Mouse (Mus musculus): Measurements from ENCODE around the gene Rfc4. TPM values are rescaled to one million over a fixed set of nuclear protein-coding genes. Genes with fewer than 3 reads are reported as not detected.

The Rfc4 gene
- total and polyA plus RNA-seq, 2 experiments from 2014 or later: 8.6 to 20.4 TPM

- Histone ChIP-seq H3K4me3 (ENCODE audit: low read depth, low read length) (no peak overlapping the region), H3K4me1 (ENCODE audit: insufficient read depth, low read length) (no peaks in the 10 kb centered on the region), H3K27ac (ENCODE audit: low read depth, low read length) (no peak overlapping the region), H3K36me3 (ENCODE audit: insufficient read depth, low read length) (no peaks in the 10 kb centered on the region), H3K9ac (replicated peaks; ENCODE audit: low read length, poor library complexity, severe bottlenecking) (no peak overlapping the region), H3K27me3 (ENCODE audit: insufficient read depth, low read length) (no peaks in the 10 kb centered on the region), H3K4me2 (ENCODE audit: low read depth, low read length, poor library complexity, severe bottlenecking) (no peak overlapping the region), H3K9me3 (ENCODE audit: low read length) (no peaks in the 10 kb centered on the region)
- DNase-seq (ENCODE audit: low spot score) (no peak), ATAC-seq (ENCODE audit: low FRiP score) (no peak)
- WGBS: 96% methylated on average over 1 of the region's 1 CpGs
- TF ChIP-seq CTCF (IDR thresholded peaks at IDR 0.05): no peak
These were observed 39.1 kb upstream of the Rfc4 start for GRCm38 (mm10) chr16:23166646-23167045.

- Histone ChIP-seq H3K4me2 (ENCODE audit: low read depth, low read length, poor library complexity, severe bottlenecking) (no peak overlapping the region), H3K9ac (replicated peaks; ENCODE audit: low read length, poor library complexity, severe bottlenecking) (no peak overlapping the region), H3K4me1 (ENCODE audit: insufficient read depth, low read length) (no peaks in the 10 kb centered on the region), H3K9me3 (ENCODE audit: low read length) (no peaks in the 10 kb centered on the region), H3K27ac (ENCODE audit: low read depth, low read length) (no peak overlapping the region), H3K36me3 (ENCODE audit: insufficient read depth, low read length) (no peaks in the 10 kb centered on the region), H3K27me3 (ENCODE audit: insufficient read depth, low read length) (no peaks in the 10 kb centered on the region), H3K4me3 (ENCODE audit: low read depth, low read length) (no peak overlapping the region)
- TF ChIP-seq CTCF (IDR thresholded peaks at IDR 0.05): no peak
- no peak for DNase-seq (ENCODE audit: low spot score)
- 63% methylated on average over 9 of the region's 9 CpGs for WGBS
- ATAC-seq (ENCODE audit: low FRiP score): no peak
These were observed 37.9 kb upstream of the Rfc4 start for GRCm38 (mm10) chr16:23165441-23165840.

- Histone ChIP-seq H3K36me3 (ENCODE audit: insufficient read depth, low read length) (no peaks in the 10 kb centered on the region), H3K4me1 (ENCODE audit: insufficient read depth, low read length) (no peaks in the 10 kb centered on the region), H3K27ac (ENCODE audit: low read depth, low read length) (no peak overlapping the region), H3K4me3 (ENCODE audit: low read depth, low read length) (no peak overlapping the region), H3K9me3 (ENCODE audit: low read length) (no peaks in the 10 kb centered on the region), H3K9ac (replicated peaks; ENCODE audit: low read length, poor library complexity, severe bottlenecking) (no peak overlapping the region), H3K27me3 (ENCODE audit: insufficient read depth, low read length) (no peaks in the 10 kb centered on the region), H3K4me2 (ENCODE audit: low read depth, low read length, poor library complexity, severe bottlenecking) (no peak overlapping the region)
- WGBS: 76% methylated on average over 6 of the region's 6 CpGs
- DNase-seq (ENCODE audit: low spot score) (no peak), ATAC-seq (ENCODE audit: low FRiP score) (no peak)
- TF ChIP-seq CTCF (IDR thresholded peaks at IDR 0.05): no peak
These were observed 36.9 kb upstream of the Rfc4 start for GRCm38 (mm10) chr16:23164443-23164842.

GRCm38 (mm10) chr16:23162116-23162515 is 34.6 kb upstream of the Rfc4 start:
- WGBS: 86% methylated on average over 3 of the region's 3 CpGs
- no peak overlapping the region for H3K4me2 ChIP-seq (ENCODE audit: low read depth, low read length, poor library complexity, severe bottlenecking)
- H3K36me3 ChIP-seq (ENCODE audit: insufficient read depth, low read length): no peaks in the 10 kb centered on the region
- DNase-seq (ENCODE audit: low spot score): no peak
- H3K9ac ChIP-seq (replicated peaks; ENCODE audit: low read length, poor library complexity, severe bottlenecking): no peak overlapping the region
- TF ChIP-seq CTCF (IDR thresholded peaks at IDR 0.05): no peak
- H3K4me3 ChIP-seq (ENCODE audit: low read depth, low read length): no peak overlapping the region
- no peaks in the 10 kb centered on the region for H3K27me3 ChIP-seq (ENCODE audit: insufficient read depth, low read length)
- H3K27ac ChIP-seq (ENCODE audit: low read depth, low read length): no peak overlapping the region
- ATAC-seq (ENCODE audit: low FRiP score): no peak
- no peaks in the 10 kb centered on the region for H3K9me3 ChIP-seq (ENCODE audit: low read length)
- H3K4me1 ChIP-seq (ENCODE audit: insufficient read depth, low read length): no peaks in the 10 kb centered on the region

GRCm38 (mm10) chr16:23159749-23160148 is 32.2 kb upstream of the Rfc4 start:
- WGBS: 63% methylated on average over 2 of the region's 2 CpGs
- no peaks in the 10 kb centered on the region for H3K9me3 ChIP-seq (ENCODE audit: low read length)
- ATAC-seq (ENCODE audit: low FRiP score) (no peak), DNase-seq (ENCODE audit: low spot score) (no peak)
- no peaks in the 10 kb centered on the region for H3K4me1 ChIP-seq (ENCODE audit: insufficient read depth, low read length)
- no peak overlapping the region for H3K4me3 ChIP-seq (ENCODE audit: low read depth, low read length)
- no peaks in the 10 kb centered on the region for H3K36me3 ChIP-seq (ENCODE audit: insufficient read depth, low read length)
- no peaks in the 10 kb centered on the region for H3K27me3 ChIP-seq (ENCODE audit: insufficient read depth, low read length)
- H3K4me2 ChIP-seq (ENCODE audit: low read depth, low read length, poor library complexity, severe bottlenecking): no peak overlapping the region
- no peak overlapping the region for H3K27ac ChIP-seq (ENCODE audit: low read depth, low read length)
- no peak overlapping the region for H3K9ac ChIP-seq (replicated peaks; ENCODE audit: low read length, poor library complexity, severe bottlenecking)
- TF ChIP-seq CTCF (IDR thresholded peaks at IDR 0.05): no peak

- Histone ChIP-seq H3K27ac (ENCODE audit: low read depth, low read length) (no peak overlapping the region), H3K27me3 (ENCODE audit: insufficient read depth, low read length) (no peaks in the 10 kb centered on the region), H3K9me3 (ENCODE audit: low read length) (no peaks in the 10 kb centered on the region), H3K36me3 (ENCODE audit: insufficient read depth, low read length) (no peaks in the 10 kb centered on the region), H3K9ac (replicated peaks; ENCODE audit: low read length, poor library complexity, severe bottlenecking) (no peak overlapping the region), H3K4me2 (ENCODE audit: low read depth, low read length, poor library complexity, severe bottlenecking) (no peak overlapping the region), H3K4me3 (ENCODE audit: low read depth, low read length) (no peak overlapping the region), H3K4me1 (ENCODE audit: insufficient read depth, low read length) (no peaks in the 10 kb centered on the region)
- no peak for DNase-seq (ENCODE audit: low spot score)
- ATAC-seq (ENCODE audit: low FRiP score): no peak
- WGBS: 73% methylated on average over 2 of the region's 2 CpGs
- TF ChIP-seq CTCF (IDR thresholded peaks at IDR 0.05): no peak
These were observed 31.4 kb upstream of the Rfc4 start for GRCm38 (mm10) chr16:23158957-23159356.

All from midbrain, postnatal 0 days (tissue).